Mouse (Mus musculus) CH12.LX (cell line): ENCODE measurements around the gene Nsun2.

Experiments used
- CHD2 ChIP-seq: IDR thresholded peaks from 2 replicates; pipeline ENCODE4 v1.6.1; 2011; ENCODE audit warnings: low read length, improper control_type of control experiment
- CTCF ChIP-seq, 2 experiments: IDR thresholded peaks in 1 of 2; conservative IDR thresholded peaks in 1 of 2; 2 replicates each; pipeline ENCODE4 v1.5.1; 2011 to 2012; ENCODE audit warnings: low read depth in 2 of 2, low read length in 2 of 2, improper control_type of control experiment in 1 of 2, inconsistent platforms in 1 of 2, mild to moderate bottlenecking in 1 of 2, moderate library complexity in 1 of 2
- E2F4 ChIP-seq: IDR thresholded peaks from 2 replicates; pipeline ENCODE4 v1.6.1; 2011; ENCODE audit warnings: low read depth, low read length, improper control_type of control experiment; ENCODE audit not compliant: insufficient replicate concordance
- EP300 ChIP-seq: IDR thresholded peaks from 2 replicates; pipeline ENCODE4 v1.6.1; 2011; ENCODE audit warnings: low read length, improper control_type of control experiment
- JUND ChIP-seq: conservative IDR thresholded peaks from 2 replicates; pipeline ENCODE4 v1.6.1; 2011; ENCODE audit warnings: low read depth, low read length, improper control_type of control experiment
- POLR2A ChIP-seq: IDR thresholded peaks from 2 replicates; pipeline ENCODE4 v1.6.1; 2011; ENCODE audit warnings: low read depth, mild to moderate bottlenecking, improper control_type of control experiment, low read length
- USF1 ChIP-seq: IDR thresholded peaks from 2 replicates; pipeline ENCODE4 v1.6.1; 2014; ENCODE audit warnings: low read depth, mild to moderate bottlenecking, inconsistent platforms, low read length, improper control_type of control experiment

GRCm38 (mm10) chr13:69583591-69583990 lies 50.0 kb downstream of the Nsun2 start:
- TF ChIP-seq JUND (no peak), CTCF (conservative IDR thresholded peaks at IDR 0.05 in 1 of 2, IDR thresholded peaks at IDR 0.05 in 1 of 2; ENCODE audit: low read depth in 2 of 2, low read length in 2 of 2) (no peak), E2F4 (no peak), USF1 (no peak), POLR2A (no peak), CHD2 (no peak), EP300 (no peak)
